Mouse (Mus musculus): ENCODE data around the gene Gm10424.
"Not testable (repeated sequence)": the region's sequence is repeated elsewhere in the genome, so short reads cannot be mapped to it uniquely, and the experiment has no call there.

The Gm10424 gene

DNA sequence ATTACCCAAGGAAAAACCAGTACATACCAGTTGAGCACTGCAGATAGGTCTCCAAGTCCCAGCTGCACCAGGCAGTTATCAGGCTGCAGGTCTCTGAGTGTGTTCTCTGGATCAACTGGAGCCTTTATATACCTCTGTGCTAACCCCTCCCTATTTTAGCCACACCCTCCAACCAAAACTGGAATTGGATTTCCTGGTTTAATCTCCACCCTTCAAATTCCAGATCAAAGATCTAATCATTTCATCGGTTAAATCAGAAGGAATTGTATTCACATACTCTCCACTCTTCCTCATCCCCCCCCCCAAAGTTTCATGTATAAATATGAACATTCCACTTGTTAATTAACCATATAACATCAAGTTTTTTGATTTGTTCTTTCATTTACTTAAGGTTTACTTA, at the start of gene Gm10424:
Gm10424 (minus strand) TSS at position 101 of the 400 bp plus-strand sequence.
- DNase-seq, result not testable (repeated sequence)

DNA sequence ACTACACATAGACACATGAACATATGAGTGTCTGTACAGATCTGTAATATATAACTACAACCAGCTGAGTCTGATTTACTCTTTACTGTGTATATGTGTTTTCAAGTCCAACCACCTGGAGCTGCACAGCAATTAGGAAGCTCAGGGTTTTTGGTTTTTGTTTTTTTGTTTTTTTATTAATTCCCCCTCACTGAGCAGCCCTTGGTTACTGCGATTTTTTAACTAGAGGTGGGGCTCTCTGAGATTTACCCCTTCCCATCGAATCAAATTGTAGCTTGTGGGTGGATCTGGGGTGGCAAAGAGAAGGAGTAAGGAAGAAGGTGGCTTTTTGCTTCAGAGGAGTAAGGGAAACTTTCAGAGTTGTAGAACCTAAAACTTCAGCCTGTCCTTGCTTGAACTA, 33.0 kb upstream of the Gm10424 start, which contains the start of gene Gm3259:
Gm3259 (plus strand) TSS at position 301 of the 400 bp plus-strand sequence.
- not testable (repeated sequence) for DNase-seq

Data from right cerebral cortex, postnatal 14 days (tissue).